Mouse (Mus musculus): ENCODE measurements around the gene Oaf.

Gene Oaf

GRCm38 (mm10) chr9:43239712-43240593, at the start of gene Oaf:
Gene Oaf (minus strand): TSS chr9:43239911.
- DNase-seq (ENCODE audit: low read depth): peak; percentile 96

GRCm38 (mm10) chr9:43286870-43287269, 47.2 kb upstream of the Oaf start:
- DNase-seq (ENCODE audit: low read depth): peak; percentile 25

GRCm38 (mm10) chr9:43285281-43285680, 45.6 kb upstream of the Oaf start:
- DNase-seq (ENCODE audit: low read depth): peak; percentile 71

GRCm38 (mm10) chr9:43284284-43284683, 44.6 kb upstream of the Oaf start:
- DNase-seq (ENCODE audit: low read depth): peak; percentile 93

GRCm38 (mm10) chr9:43273735-43274134, 34.0 kb upstream of the Oaf start:
- no peak for DNase-seq (ENCODE audit: low read depth)

- peak; percentile 53 for DNase-seq (ENCODE audit: low read depth)
Observed at GRCm38 (mm10) chr9:43271761-43272518, 32.2 kb upstream of the Oaf start.

GRCm38 (mm10) chr9:43270723-43271252, 31.1 kb upstream of the Oaf start:
- DNase-seq (ENCODE audit: low read depth): no peak

GRCm38 (mm10) chr9:43269166-43269565, 29.5 kb upstream of the Oaf start:
- no peak for DNase-seq (ENCODE audit: low read depth)

- DNase-seq (ENCODE audit: low read depth): no peak
Observed at GRCm38 (mm10) chr9:43267357-43267756, 27.6 kb upstream of the Oaf start.

GRCm38 (mm10) chr9:43265194-43265593, 25.5 kb upstream of the Oaf start:
- no peak for DNase-seq (ENCODE audit: low read depth)

GRCm38 (mm10) chr9:43263946-43264451, 24.3 kb upstream of the Oaf start:
- DNase-seq (ENCODE audit: low read depth): peak; percentile 79

- peak; percentile 52 for DNase-seq (ENCODE audit: low read depth)
Observed at GRCm38 (mm10) chr9:43262811-43263550, 23.3 kb upstream of the Oaf start.

- DNase-seq (ENCODE audit: low read depth): peak; percentile 61
Observed at GRCm38 (mm10) chr9:43262390-43262789, 22.7 kb upstream of the Oaf start.

- peak; percentile 80 for DNase-seq (ENCODE audit: low read depth)
Observed at GRCm38 (mm10) chr9:43261941-43262340, 22.2 kb upstream of the Oaf start.

- peak; percentile 80 for DNase-seq (ENCODE audit: low read depth)
Observed at GRCm38 (mm10) chr9:43261124-43261907, 21.6 kb upstream of the Oaf start.

- DNase-seq (ENCODE audit: low read depth): no peak
Observed at GRCm38 (mm10) chr9:43260661-43261060, 20.9 kb upstream of the Oaf start.

- DNase-seq (ENCODE audit: low read depth): peak; percentile 62
Observed at GRCm38 (mm10) chr9:43253271-43253681, 13.6 kb upstream of the Oaf start.

- peak; percentile 80 for DNase-seq (ENCODE audit: low read depth)
Observed at GRCm38 (mm10) chr9:43252790-43253189, 13.1 kb upstream of the Oaf start.

- DNase-seq (ENCODE audit: low read depth): no peak
Observed at GRCm38 (mm10) chr9:43251786-43252185, 12.1 kb upstream of the Oaf start.

- peak; percentile 54 for DNase-seq (ENCODE audit: low read depth)
Observed at GRCm38 (mm10) chr9:43246738-43247180, 7.0 kb upstream of the Oaf start.

Data from NIH3T3 (cell line).